Mouse (Mus musculus): ENCODE measurements at regions not wholly inside any gene's neighbourhood (a gene's known extent, or its start where the extent isn't known, plus 50 kb on each side); places are given as distances from the start of the nearest gene placed in this dataset.

DNA sequence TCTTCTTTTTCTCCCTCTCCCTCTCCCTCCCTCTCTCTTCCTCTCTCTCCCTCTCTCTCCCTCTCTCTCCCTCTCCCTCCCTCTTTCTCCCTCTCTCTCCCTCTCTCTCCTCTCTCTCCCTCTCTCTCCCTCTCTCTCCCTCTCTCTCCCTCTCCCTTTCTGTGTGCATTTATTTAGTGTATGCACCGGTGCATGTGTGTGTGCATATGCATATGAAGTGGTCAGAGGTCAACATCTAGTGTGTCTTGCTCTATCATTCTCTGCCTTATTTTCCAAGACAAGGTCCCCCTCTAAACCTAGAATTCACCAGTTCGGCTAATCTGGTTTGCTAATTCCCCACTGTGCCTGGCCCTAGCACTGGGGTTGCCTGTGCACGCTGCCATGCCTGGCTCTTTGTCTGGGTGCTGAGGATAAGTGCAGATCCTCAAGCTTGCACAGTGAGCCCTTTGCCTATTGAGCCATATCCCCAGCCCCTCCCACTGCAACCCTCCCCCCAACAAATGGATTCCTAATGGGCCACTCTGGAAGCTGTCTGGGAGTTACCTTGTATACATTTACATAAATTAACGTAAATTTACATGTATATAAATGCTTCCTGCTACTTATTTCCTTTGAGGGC is 54.8 kb upstream of the Sorl1 start:
- WGBS: 46% methylated on average over 4 of the region's 4 CpGs
- no peak overlapping the region for H3K4me3 ChIP-seq
- no peaks in the 10 kb centered on the region for H3K27me3 ChIP-seq
- H3K27ac ChIP-seq: no peak overlapping the region
- H3K9ac ChIP-seq: no peak overlapping the region
- H3K4me2 ChIP-seq: no peak overlapping the region
- H3K4me1 ChIP-seq: 0 out of 2 replicates have a peak, but pooled peaks cover 12% of the 10 kb centered on the region
- ATAC-seq (ENCODE audit: borderline replicate concordance, extremely low read depth, low FRiP score, low TSS enrichment): no peak
- H3K36me3 ChIP-seq: no peaks in the 10 kb centered on the region
- no peaks in the 10 kb centered on the region for H3K9me3 ChIP-seq

DNA sequence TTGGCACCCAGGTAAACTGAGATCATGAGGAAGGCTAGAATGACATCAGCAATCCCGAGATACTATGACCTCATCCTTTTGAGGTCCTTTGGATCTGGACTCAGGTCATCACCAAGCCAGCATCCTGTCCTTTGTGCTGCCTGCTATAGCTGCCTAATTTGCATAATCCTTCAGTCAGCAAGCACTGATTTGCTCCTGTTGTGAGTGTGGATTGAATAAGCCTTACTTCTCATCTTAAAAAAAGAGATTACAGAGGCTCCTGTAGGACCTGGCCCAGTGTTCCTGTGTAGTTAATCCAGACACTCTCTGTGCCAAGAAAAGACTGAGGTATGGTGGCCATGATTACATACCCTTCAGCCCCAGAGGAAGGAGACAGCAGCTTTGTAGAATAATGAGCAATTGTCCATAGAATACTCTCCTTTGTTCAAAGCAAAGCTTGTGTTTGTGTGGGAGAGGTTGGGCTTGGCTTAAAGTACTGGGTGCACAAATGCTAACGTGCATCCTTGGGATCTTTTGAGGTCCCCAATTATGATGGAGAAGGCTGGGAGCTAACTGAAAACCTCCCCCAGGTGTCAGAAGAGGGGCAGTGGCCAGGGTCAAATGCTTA is 50.4 kb upstream of the Sorl1 start:
- no peak overlapping the region for H3K4me2 ChIP-seq
- H3K4me3 ChIP-seq: no peak overlapping the region
- ATAC-seq (ENCODE audit: borderline replicate concordance, extremely low read depth, low FRiP score, low TSS enrichment): no peak
- no peak overlapping the region for H3K27ac ChIP-seq
- no peaks in the 10 kb centered on the region for H3K9me3 ChIP-seq
- no peaks in the 10 kb centered on the region for H3K27me3 ChIP-seq
- no peak overlapping the region for H3K9ac ChIP-seq
- 49% methylated on average over 2 of the region's 2 CpGs for WGBS
- H3K4me1 ChIP-seq: no peaks in the 10 kb centered on the region
- no peaks in the 10 kb centered on the region for H3K36me3 ChIP-seq
